Mouse (Mus musculus) cortical plate, adult 2 months (tissue): ENCODE measurements around the gene Egfl7.

Source experiments
- CTCF ChIP-seq: fragments of 200-500 bp; IDR thresholded peaks from 2 replicates; pipeline ENCODE4 v1.5.1; 2011; ENCODE audit warnings: mild to moderate bottlenecking, control low read depth, low read length; ENCODE audit not compliant: insufficient read depth; ENCODE audit errors: extremely low read depth
- POLR2A ChIP-seq: fragments of 200-500 bp; IDR thresholded peaks from 2 replicates; pipeline ENCODE4 v1.6.1; 2011; ENCODE audit warnings: mild to moderate bottlenecking, low read length, control low read depth; ENCODE audit not compliant: insufficient read depth; ENCODE audit errors: extremely low read depth

DNA sequence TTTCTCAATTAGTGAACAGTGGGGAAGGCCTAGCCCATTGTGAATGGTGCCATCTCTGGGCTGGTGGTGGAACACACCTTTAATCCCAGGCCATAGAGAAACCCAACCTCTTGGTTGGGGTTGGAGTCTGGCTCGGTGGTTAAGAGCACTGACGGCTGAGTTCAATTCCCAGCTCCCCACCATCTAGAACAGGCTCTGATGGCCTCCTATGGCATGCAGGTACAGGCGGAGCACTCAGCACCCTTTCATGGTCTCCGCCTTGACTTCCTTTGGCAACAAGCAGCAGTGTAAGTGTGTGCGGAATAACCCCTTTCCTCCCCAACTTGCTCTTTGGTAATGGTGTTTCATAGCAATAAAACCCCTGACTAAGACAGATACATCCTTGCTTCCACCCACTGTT is 58.8 kb downstream of the Egfl7 start:
- TF ChIP-seq POLR2A (no peak), CTCF (no peak)
